Mouse (Mus musculus): Measurements from ENCODE around the gene Nab1. TPM values are rescaled to one million over a fixed set of nuclear protein-coding genes. Genes with fewer than 3 reads are reported as not detected.
A peak's percentile ranks its signal among the peaks of the same experiment; 100 is the strongest.

Gene Nab1
- total and polyA plus RNA-seq, 2 experiments: 12.8 to 40.7 TPM

- Histone ChIP-seq H3K4me3 (ENCODE audit: insufficient read depth, low read depth, low read length) (peak overlapping the region; percentile 96), H3K36me3 (ENCODE audit: control insufficient read depth, insufficient read depth, low read length) (no peaks in the 10 kb centered on the region), H3K27me3 (ENCODE audit: control insufficient read depth, insufficient read depth, low read length) (no peaks in the 10 kb centered on the region), H3K27ac (replicated peaks; ENCODE audit: insufficient read depth, low read depth, low read length) (peak overlapping the region; percentile 69), H3K9ac (ENCODE audit: low read depth, low read length) (peak overlapping the region; percentile 96), H3K4me1 (ENCODE audit: control insufficient read depth, insufficient read depth, low read length) (peaks cover 17% of the 10 kb centered on the region), H3K79me2 (ENCODE audit: control insufficient read depth, insufficient read depth, low read length) (peaks cover 12% of the 10 kb centered on the region; the same call in 1 of the 2 replicates)
- under 1% methylated on average over 52 of the region's 68 CpGs for WGBS
- peak; percentile 84 for DNase-seq (ENCODE audit: extremely low read depth, low read depth, low spot score)
- TF ChIP-seq POLR2A (IDR thresholded peaks at IDR 0.05; ENCODE audit: extremely low read depth, insufficient read depth, low read length) (no peak), CTCF (IDR thresholded peaks at IDR 0.05; ENCODE audit: low read depth, low read length) (no peak)
Measured at GRCm38 (mm10) chr1:52499601-52500313, 722 bp downstream of the Nab1 start.

- Histone ChIP-seq H3K9ac (ENCODE audit: low read depth, low read length) (peak overlapping the region; percentile 45; the same call in 1 of the 2 replicates), H3K4me3 (ENCODE audit: insufficient read depth, low read depth, low read length) (peak overlapping the region; percentile 96), H3K79me2 (ENCODE audit: control insufficient read depth, insufficient read depth, low read length) (peaks cover 17% of the 10 kb centered on the region; the same call in 1 of the 2 replicates), H3K36me3 (ENCODE audit: control insufficient read depth, insufficient read depth, low read length) (no peaks in the 10 kb centered on the region), H3K27me3 (ENCODE audit: control insufficient read depth, insufficient read depth, low read length) (no peaks in the 10 kb centered on the region), H3K27ac (replicated peaks; ENCODE audit: insufficient read depth, low read depth, low read length) (no peak overlapping the region), H3K4me1 (ENCODE audit: control insufficient read depth, insufficient read depth, low read length) (peaks cover 17% of the 10 kb centered on the region)
- no peak for DNase-seq (ENCODE audit: extremely low read depth, low read depth, low spot score)
- 4% methylated on average over 6 of the region's 6 CpGs for WGBS
- TF ChIP-seq POLR2A (IDR thresholded peaks at IDR 0.05; ENCODE audit: extremely low read depth, insufficient read depth, low read length) (no peak), CTCF (IDR thresholded peaks at IDR 0.05; ENCODE audit: low read depth, low read length) (no peak)
Measured at GRCm38 (mm10) chr1:52498786-52499450, 1.6 kb downstream of the Nab1 start.

- 80% methylated on average over 7 of the region's 7 CpGs for WGBS
- Histone ChIP-seq H3K4me1 (ENCODE audit: control insufficient read depth, insufficient read depth, low read length) (peaks cover 5% of the 10 kb centered on the region), H3K36me3 (ENCODE audit: control insufficient read depth, insufficient read depth, low read length) (peaks cover 28% of the 10 kb centered on the region), H3K4me3 (ENCODE audit: insufficient read depth, low read depth, low read length) (no peak overlapping the region), H3K9ac (ENCODE audit: low read depth, low read length) (no peak overlapping the region), H3K27me3 (ENCODE audit: control insufficient read depth, insufficient read depth, low read length) (no peaks in the 10 kb centered on the region), H3K79me2 (ENCODE audit: control insufficient read depth, insufficient read depth, low read length) (peaks cover 37% of the 10 kb centered on the region), H3K27ac (replicated peaks; ENCODE audit: insufficient read depth, low read depth, low read length) (no peak overlapping the region)
- TF ChIP-seq POLR2A (IDR thresholded peaks at IDR 0.05; ENCODE audit: extremely low read depth, insufficient read depth, low read length): no peak
- TF ChIP-seq CTCF (IDR thresholded peaks at IDR 0.05; ENCODE audit: low read depth, low read length): no peak
- no peak for DNase-seq (ENCODE audit: extremely low read depth, low read depth, low spot score)
Measured at GRCm38 (mm10) chr1:52489538-52490181, 10.8 kb downstream of the Nab1 start.

GRCm38 (mm10) chr1:52484980-52485379 lies 15.5 kb downstream of the Nab1 start:
- H3K79me2 ChIP-seq (ENCODE audit: control insufficient read depth, insufficient read depth, low read length): peaks cover 17% of the 10 kb centered on the region
- no peak overlapping the region for H3K27ac ChIP-seq (replicated peaks; ENCODE audit: insufficient read depth, low read depth, low read length)
- H3K4me1 ChIP-seq (ENCODE audit: control insufficient read depth, insufficient read depth, low read length): peaks cover 4% of the 10 kb centered on the region; the same call in 1 of the 2 replicates
- no peak overlapping the region for H3K4me3 ChIP-seq (ENCODE audit: insufficient read depth, low read depth, low read length)
- TF ChIP-seq CTCF (IDR thresholded peaks at IDR 0.05; ENCODE audit: low read depth, low read length): no peak
- TF ChIP-seq POLR2A (IDR thresholded peaks at IDR 0.05; ENCODE audit: extremely low read depth, insufficient read depth, low read length): no peak
- 96% methylated on average over 4 of the region's 4 CpGs for WGBS
- H3K9ac ChIP-seq (ENCODE audit: low read depth, low read length): no peak overlapping the region
- no peak for DNase-seq (ENCODE audit: extremely low read depth, low read depth, low spot score)
- H3K27me3 ChIP-seq (ENCODE audit: control insufficient read depth, insufficient read depth, low read length): no peaks in the 10 kb centered on the region
- peaks cover 27% of the 10 kb centered on the region for H3K36me3 ChIP-seq (ENCODE audit: control insufficient read depth, insufficient read depth, low read length)

- H3K79me2 ChIP-seq (ENCODE audit: control insufficient read depth, insufficient read depth, low read length): peaks cover 3% of the 10 kb centered on the region; the same call in 1 of the 2 replicates
- peaks cover 7% of the 10 kb centered on the region for H3K4me1 ChIP-seq (ENCODE audit: control insufficient read depth, insufficient read depth, low read length)
- WGBS: 29% methylated on average over 1 of the region's 1 CpGs
- peak; percentile 62 for DNase-seq (ENCODE audit: extremely low read depth, low read depth, low spot score)
- H3K27ac ChIP-seq (replicated peaks; ENCODE audit: insufficient read depth, low read depth, low read length): no peak overlapping the region
- no peaks in the 10 kb centered on the region for H3K27me3 ChIP-seq (ENCODE audit: control insufficient read depth, insufficient read depth, low read length)
- H3K4me3 ChIP-seq (ENCODE audit: insufficient read depth, low read depth, low read length): no peak overlapping the region
- H3K9ac ChIP-seq (ENCODE audit: low read depth, low read length): no peak overlapping the region
- H3K36me3 ChIP-seq (ENCODE audit: control insufficient read depth, insufficient read depth, low read length): peaks cover 25% of the 10 kb centered on the region
- TF ChIP-seq POLR2A (IDR thresholded peaks at IDR 0.05; ENCODE audit: extremely low read depth, insufficient read depth, low read length) (no peak), CTCF (IDR thresholded peaks at IDR 0.05; ENCODE audit: low read depth, low read length) (no peak)
Measured at GRCm38 (mm10) chr1:52474291-52474690, 26.2 kb downstream of the Nab1 start.
